Mouse (Mus musculus) liver, embryonic 11.5 days (tissue): Measurements from ENCODE around the gene Gm12166. TPM values are rescaled to one million over a fixed set of nuclear protein-coding genes. Genes with fewer than 3 reads are reported as not detected.

ENCODE experiments used
- ATAC-seq: fragments of 200-750 bp; cut with Nextera tagmentation; replicated peaks from 2 replicates; pipeline ENCODE4 v1.8.0; 2017; ENCODE audit warnings: moderate number of reproducible peaks, mild to moderate bottlenecking, moderate TSS enrichment, moderate library complexity; ENCODE audit not compliant: low FRiP score
- DNase-seq: peaks from one replicate; pipeline ENCODE4 v3.0.0-alpha.2; 2017; ENCODE audit warnings: low spot score
- H3K27ac ChIP-seq: fragments of 300-500 bp; sonication (generic); 2 replicates; pipeline ENCODE4 v1.5.1; 2014; ENCODE audit warnings: mild to moderate bottlenecking, low read depth, low read length, control low read depth
- H3K27me3 ChIP-seq: fragments of 300-500 bp; sonication (generic); replicated peaks from 2 replicates; pipeline ENCODE4 v1.6.1; 2014; ENCODE audit warnings: low read length, mixed read lengths; ENCODE audit not compliant: control insufficient read depth, insufficient read depth
- H3K36me3 ChIP-seq: fragments of 300-500 bp; sonication (generic); 2 replicates; pipeline ENCODE4 v1.6.1; 2014; ENCODE audit warnings: mild to moderate bottlenecking, low read length, moderate library complexity, mixed read lengths; ENCODE audit not compliant: control insufficient read depth, insufficient read depth
- H3K4me1 ChIP-seq: fragments of 300-500 bp; sonication (generic); replicated peaks from 2 replicates; pipeline ENCODE4 v1.6.1; 2014; ENCODE audit warnings: low read length, mixed read lengths; ENCODE audit not compliant: control insufficient read depth, insufficient read depth
- H3K4me2 ChIP-seq: fragments of 300-500 bp; sonication (generic); 2 replicates; pipeline ENCODE4 v1.6.1; 2014; ENCODE audit warnings: mild to moderate bottlenecking, control low read depth, moderate library complexity
- H3K4me3 ChIP-seq: fragments of 300-500 bp; sonication (generic); 2 replicates; pipeline ENCODE4 v1.5.1; 2014; ENCODE audit warnings: low read depth, low read length, control low read depth
- H3K9ac ChIP-seq: fragments of 300-500 bp; sonication (generic); 2 replicates; pipeline ENCODE4 v1.6.1; 2014; ENCODE audit warnings: low read depth, low read length, control low read depth
- H3K9me3 ChIP-seq: fragments of 300-500 bp; sonication (generic); 2 replicates; pipeline ENCODE4 v1.6.1; 2016; ENCODE audit warnings: low read length, inconsistent platforms, mixed read lengths; ENCODE audit not compliant: control insufficient read depth
- WGBS: fragments of 180-500 bp; shearing (Covaris S2); extraction: QIAGEN DNeasy Blood & Tissue Kit; methylation state at CpG from one replicate; pipeline ENCODE4 v1.1.7; 2014; 5-methylcytosine and 5-hydroxymethylcytosine counted together
- polyA plus RNA-seq: library from polyadenylated mRNA; unstranded; fragments of >200 nt; fragmentation: Nextera tagmentation; extraction: Ambion mirVana; gene quantifications from 2 replicates; pipeline ENCODE4 v1.2.1, GENCODE M21; 2014

Gm12166 gene
- polyA plus RNA-seq, 1 experiment from 2014 or later, result 5.5 TPM

GRCm38 (mm10) chr11:46076442-46077158, 24.5 kb upstream of the Gm12166 start:
- Histone ChIP-seq H3K4me3 (no peak overlapping the region), H3K4me1 (peaks cover 29% of the 10 kb centered on the region), H3K27ac (peak overlapping the region; percentile 88), H3K9ac (no peak overlapping the region), H3K27me3 (no peaks in the 10 kb centered on the region), H3K36me3 (peaks cover 9% of the 10 kb centered on the region; the same call in 1 of the 2 replicates), H3K4me2 (no peak overlapping the region), H3K9me3 (peaks cover 4% of the 10 kb centered on the region; the same call in 1 of the 2 replicates)
- no peak for DNase-seq
- WGBS, result 88% methylated on average over 11 of the region's 11 CpGs
- ATAC-seq, result no peak

GRCm38 (mm10) chr11:46075507-46075906, 23.4 kb upstream of the Gm12166 start:
- DNase-seq (no peak), ATAC-seq (no peak)
- H3K9me3 ChIP-seq, result peaks cover 4% of the 10 kb centered on the region; the same call in 1 of the 2 replicates
- H3K27me3 ChIP-seq, result no peaks in the 10 kb centered on the region
- H3K9ac ChIP-seq, result no peak overlapping the region
- no peak overlapping the region for H3K4me3 ChIP-seq
- WGBS, result 51% methylated on average over 3 of the region's 3 CpGs
- H3K27ac ChIP-seq, result no peak overlapping the region; the same call in 1 of the 2 replicates
- H3K36me3 ChIP-seq, result peaks cover 9% of the 10 kb centered on the region; the same call in 1 of the 2 replicates
- H3K4me1 ChIP-seq, result peaks cover 31% of the 10 kb centered on the region
- H3K4me2 ChIP-seq, result no peak overlapping the region

- Histone ChIP-seq H3K4me3 (no peak overlapping the region), H3K9me3 (peaks cover 4% of the 10 kb centered on the region; the same call in 1 of the 2 replicates), H3K4me2 (no peak overlapping the region), H3K36me3 (peaks cover 9% of the 10 kb centered on the region), H3K9ac (no peak overlapping the region), H3K27me3 (no peaks in the 10 kb centered on the region), H3K4me1 (peaks cover 33% of the 10 kb centered on the region), H3K27ac (no peak overlapping the region; the same call in 1 of the 2 replicates)
- DNase-seq, result no peak
- no peak for ATAC-seq
- 89% methylated on average over 16 of the region's 17 CpGs for WGBS
These were observed 21.9 kb upstream of the Gm12166 start for GRCm38 (mm10) chr11:46073850-46074688.

- DNase-seq (no peak), ATAC-seq (no peak)
- Histone ChIP-seq H3K4me1 (peaks cover 33% of the 10 kb centered on the region), H3K4me2 (no peak overlapping the region), H3K4me3 (no peak overlapping the region), H3K36me3 (peaks cover 9% of the 10 kb centered on the region), H3K27me3 (no peaks in the 10 kb centered on the region), H3K27ac (no peak overlapping the region; the same call in 1 of the 2 replicates), H3K9ac (no peak overlapping the region), H3K9me3 (peaks cover 4% of the 10 kb centered on the region; the same call in 1 of the 2 replicates)
- 76% methylated on average over 15 of the region's 15 CpGs for WGBS
These were observed 21.1 kb upstream of the Gm12166 start for GRCm38 (mm10) chr11:46073061-46073849.

- H3K9me3 ChIP-seq, result peaks cover 4% of the 10 kb centered on the region; the same call in 1 of the 2 replicates
- peaks cover 9% of the 10 kb centered on the region for H3K36me3 ChIP-seq
- no peak overlapping the region for H3K4me3 ChIP-seq
- no peaks in the 10 kb centered on the region for H3K27me3 ChIP-seq
- H3K27ac ChIP-seq, result no peak overlapping the region
- WGBS, result 72% methylated on average over 8 of the region's 8 CpGs
- DNase-seq (no peak), ATAC-seq (no peak)
- H3K9ac ChIP-seq, result no peak overlapping the region
- H3K4me1 ChIP-seq, result peaks cover 30% of the 10 kb centered on the region
- H3K4me2 ChIP-seq, result no peak overlapping the region
These were observed 20.4 kb upstream of the Gm12166 start for GRCm38 (mm10) chr11:46072466-46073060.

- ATAC-seq (no peak), DNase-seq (no peak)
- no peaks in the 10 kb centered on the region for H3K27me3 ChIP-seq
- H3K9ac ChIP-seq, result no peak overlapping the region
- H3K9me3 ChIP-seq, result no peaks in the 10 kb centered on the region
- no peak overlapping the region for H3K4me3 ChIP-seq
- peaks cover 21% of the 10 kb centered on the region for H3K4me1 ChIP-seq
- H3K27ac ChIP-seq, result no peak overlapping the region
- 62% methylated on average over 8 of the region's 8 CpGs for WGBS
- no peak overlapping the region for H3K4me2 ChIP-seq
- peaks cover 2% of the 10 kb centered on the region for H3K36me3 ChIP-seq
These were observed 18.7 kb upstream of the Gm12166 start for GRCm38 (mm10) chr11:46070789-46071188.

- H3K36me3 ChIP-seq, result peaks cover 2% of the 10 kb centered on the region
- 81% methylated on average over 4 of the region's 4 CpGs for WGBS
- DNase-seq, result no peak
- ATAC-seq, result no peak
- H3K9ac ChIP-seq, result no peak overlapping the region
- peak overlapping the region; percentile 64; the same call in 1 of the 2 replicates for H3K27ac ChIP-seq
- H3K27me3 ChIP-seq, result no peaks in the 10 kb centered on the region; the same call in 1 of the 2 replicates
- H3K9me3 ChIP-seq, result no peaks in the 10 kb centered on the region
- no peak overlapping the region for H3K4me3 ChIP-seq
- H3K4me2 ChIP-seq, result no peak overlapping the region
- peaks cover 20% of the 10 kb centered on the region for H3K4me1 ChIP-seq
These were observed 18.0 kb upstream of the Gm12166 start for GRCm38 (mm10) chr11:46070161-46070560.
